Mouse (Mus musculus) urinary bladder, postnatal 0 days (tissue): Measurements from ENCODE around the gene Vmn1r131. TPM values are rescaled to one million over a fixed set of nuclear protein-coding genes. Genes with fewer than 3 reads are reported as not detected.

Source experiments
- polyA plus RNA-seq: library from polyadenylated mRNA; unstranded; fragments of >200 nt; fragmentation: Nextera tagmentation; extraction: Ambion mirVana; gene quantifications from 2 replicates; pipeline ENCODE4 v1.2.1, GENCODE M21; 2015

Vmn1r131 gene
- not detected in 2 replicates for polyA plus RNA-seq

DNA sequence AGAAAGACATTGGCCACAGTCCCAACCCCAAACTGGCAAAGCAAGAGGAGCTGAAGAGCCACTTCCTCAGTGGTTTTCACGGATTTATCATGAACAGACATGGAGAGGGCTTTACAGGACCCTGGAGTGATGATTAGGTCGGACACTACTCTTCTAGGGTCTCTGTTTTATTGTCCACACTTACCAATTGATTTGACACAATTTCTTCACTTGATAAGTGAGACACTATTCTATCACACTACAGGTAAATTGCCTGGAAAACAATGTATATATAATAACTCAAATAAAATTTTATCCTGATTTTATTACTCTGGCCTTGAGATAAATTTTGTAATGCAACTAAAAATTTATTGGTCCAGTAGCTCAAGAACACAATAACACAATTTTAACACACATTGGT, at the start of gene Vmn1r131:
TSS of gene Vmn1r131 (minus strand) at position 101 of the 400 bp plus-strand sequence.

DNA sequence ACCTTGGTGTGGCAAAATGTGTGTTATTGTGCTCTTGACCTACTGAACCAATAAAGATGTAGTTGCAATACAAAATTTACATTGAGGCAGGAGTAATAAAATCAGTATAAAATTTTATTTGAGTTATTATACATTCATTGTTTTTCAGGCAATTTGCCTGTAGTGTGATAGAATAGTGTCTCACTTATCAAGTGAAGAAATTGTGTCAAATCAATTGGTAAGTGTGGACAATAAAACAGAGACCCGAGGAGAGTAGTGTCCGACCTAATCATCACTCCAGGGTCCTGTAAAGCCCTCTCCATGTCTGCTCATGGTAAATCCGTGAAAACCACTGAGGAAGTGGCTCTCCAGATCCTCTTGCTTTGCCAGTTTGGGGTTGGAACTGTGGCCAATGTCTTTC, 34.4 kb downstream of the Vmn1r131 start, which contains the start of gene Vmn1r130:
TSS of gene Vmn1r130 (plus strand) at position 301 of the 400 bp plus-strand sequence.

Other genes with a start within 250 kb of the Vmn1r131 start
- gene Vmn1r126, start 244.6 kb downstream of the Vmn1r131 start, polyA plus RNA-seq = not detected in 2 replicates
- not detected in 2 replicates for gene Vmn1r127, start 226.2 kb downstream of the Vmn1r131 start, polyA plus RNA-seq
- not detected in 2 replicates for gene Vmn1r128, start 196.7 kb downstream of the Vmn1r131 start, polyA plus RNA-seq
- gene Vmn1r129, start 184.8 kb downstream of the Vmn1r131 start, polyA plus RNA-seq = not detected in 2 replicates
- gene Gm6882, start 113.3 kb downstream of the Vmn1r131 start, polyA plus RNA-seq = not detected in 2 replicates
- gene Vmn1r130, start 34.3 kb downstream of the Vmn1r131 start, polyA plus RNA-seq = not detected in 2 replicates
- gene Vmn1r132, start 68.0 kb upstream of the Vmn1r131 start, polyA plus RNA-seq = not detected in 2 replicates
- not detected in 2 replicates for gene Gm4175, start 215.4 kb upstream of the Vmn1r131 start, polyA plus RNA-seq